Mouse (Mus musculus): ENCODE measurements around the gene Ccn5. TPM values are rescaled to one million over a fixed set of nuclear protein-coding genes. Genes with fewer than 3 reads are reported as not detected.

The Ccn5 gene
- polyA plus RNA-seq, 1 experiment from 2014 or later: 0.29 TPM

- 96% methylated on average over 4 of the region's 4 CpGs for WGBS
- H3K4me2 ChIP-seq (replicated peaks): no peak overlapping the region
- H3K27ac ChIP-seq: no peak overlapping the region
- H3K4me1 ChIP-seq: peaks cover 6% of the 10 kb centered on the region; the same call in 1 of the 2 replicates
- H3K27me3 ChIP-seq: no peaks in the 10 kb centered on the region
- H3K4me3 ChIP-seq: no peak overlapping the region
- no peaks in the 10 kb centered on the region for H3K9me3 ChIP-seq
- no peak overlapping the region for H3K9ac ChIP-seq
- no peaks in the 10 kb centered on the region for H3K36me3 ChIP-seq
- no peak for ATAC-seq (ENCODE audit: low FRiP score, low read depth)
These were observed 11.5 kb upstream of the Ccn5 start for GRCm38 (mm10) chr2:163809166-163809565.

GRCm38 (mm10) chr2:163809704-163810103 lies 11.0 kb upstream of the Ccn5 start:
- Histone ChIP-seq H3K36me3 (no peaks in the 10 kb centered on the region), H3K27me3 (no peaks in the 10 kb centered on the region), H3K4me2 (replicated peaks) (no peak overlapping the region), H3K4me1 (peaks cover 6% of the 10 kb centered on the region; the same call in 1 of the 2 replicates), H3K9me3 (no peaks in the 10 kb centered on the region), H3K27ac (no peak overlapping the region), H3K4me3 (no peak overlapping the region), H3K9ac (no peak overlapping the region)
- ATAC-seq (ENCODE audit: low FRiP score, low read depth): no peak
- 62% methylated on average over 7 of the region's 7 CpGs for WGBS

GRCm38 (mm10) chr2:163813077-163813476 lies 7.6 kb upstream of the Ccn5 start:
- 56% methylated on average over 5 of the region's 5 CpGs for WGBS
- no peak overlapping the region for H3K9ac ChIP-seq
- no peak for ATAC-seq (ENCODE audit: low FRiP score, low read depth)
- H3K9me3 ChIP-seq: no peaks in the 10 kb centered on the region
- H3K27me3 ChIP-seq: no peaks in the 10 kb centered on the region
- peaks cover 6% of the 10 kb centered on the region; the same call in 1 of the 2 replicates for H3K4me1 ChIP-seq
- H3K27ac ChIP-seq: no peak overlapping the region
- H3K4me3 ChIP-seq: no peak overlapping the region
- H3K4me2 ChIP-seq (replicated peaks): no peak overlapping the region
- H3K36me3 ChIP-seq: no peaks in the 10 kb centered on the region

GRCm38 (mm10) chr2:163814739-163815465 lies 5.8 kb upstream of the Ccn5 start:
- H3K9ac ChIP-seq: no peak overlapping the region
- H3K27ac ChIP-seq: no peak overlapping the region
- no peak for ATAC-seq (ENCODE audit: low FRiP score, low read depth)
- H3K27me3 ChIP-seq: no peaks in the 10 kb centered on the region
- no peaks in the 10 kb centered on the region for H3K9me3 ChIP-seq
- H3K4me3 ChIP-seq: no peak overlapping the region
- no peak overlapping the region for H3K4me2 ChIP-seq (replicated peaks)
- WGBS: 80% methylated on average over 9 of the region's 9 CpGs
- no peaks in the 10 kb centered on the region for H3K36me3 ChIP-seq
- peaks cover 6% of the 10 kb centered on the region; the same call in 1 of the 2 replicates for H3K4me1 ChIP-seq

- ATAC-seq (ENCODE audit: low FRiP score, low read depth): 0 out of 2 replicates have a peak, but pooled peaks have one; percentile 55
- Histone ChIP-seq H3K9me3 (no peaks in the 10 kb centered on the region), H3K9ac (no peak overlapping the region), H3K4me1 (peaks cover 10% of the 10 kb centered on the region; the same call in 1 of the 2 replicates), H3K27me3 (no peaks in the 10 kb centered on the region), H3K4me2 (replicated peaks) (peak overlapping the region; percentile 50), H3K27ac (no peak overlapping the region), H3K36me3 (no peaks in the 10 kb centered on the region), H3K4me3 (no peak overlapping the region)
- 8% methylated on average over 4 of the region's 4 CpGs for WGBS
These were observed 2.6 kb downstream of the Ccn5 start for GRCm38 (mm10) chr2:163823248-163823647.

GRCm38 (mm10) chr2:163823771-163824170 lies 3.1 kb downstream of the Ccn5 start:
- 0 out of 2 replicates have a peak overlapping the region, but pooled peaks have one; percentile 4 for H3K9ac ChIP-seq
- H3K36me3 ChIP-seq: no peaks in the 10 kb centered on the region
- H3K4me3 ChIP-seq: peak overlapping the region; percentile 18
- WGBS: 16% methylated on average over 11 of the region's 11 CpGs
- H3K4me2 ChIP-seq (replicated peaks): peak overlapping the region; percentile 50
- no peaks in the 10 kb centered on the region for H3K27me3 ChIP-seq
- no peak overlapping the region for H3K27ac ChIP-seq
- no peaks in the 10 kb centered on the region for H3K9me3 ChIP-seq
- peak; percentile 75 for ATAC-seq (ENCODE audit: low FRiP score, low read depth)
- peaks cover 10% of the 10 kb centered on the region; the same call in 1 of the 2 replicates for H3K4me1 ChIP-seq

- no peak overlapping the region for H3K27ac ChIP-seq
- H3K27me3 ChIP-seq: no peaks in the 10 kb centered on the region
- no peak for ATAC-seq (ENCODE audit: low FRiP score, low read depth)
- H3K4me1 ChIP-seq: peaks cover 10% of the 10 kb centered on the region; the same call in 1 of the 2 replicates
- H3K4me2 ChIP-seq (replicated peaks): no peak overlapping the region
- 100% methylated on average over 1 of the region's 1 CpGs for WGBS
- H3K9me3 ChIP-seq: no peaks in the 10 kb centered on the region
- no peak overlapping the region for H3K4me3 ChIP-seq
- no peaks in the 10 kb centered on the region for H3K36me3 ChIP-seq
- no peak overlapping the region for H3K9ac ChIP-seq
These were observed 5.2 kb downstream of the Ccn5 start for GRCm38 (mm10) chr2:163825861-163826260.

GRCm38 (mm10) chr2:163826494-163826893 lies 5.8 kb downstream of the Ccn5 start:
- peaks cover 10% of the 10 kb centered on the region; the same call in 1 of the 2 replicates for H3K4me1 ChIP-seq
- WGBS: 65% methylated on average over 5 of the region's 5 CpGs
- H3K27ac ChIP-seq: no peak overlapping the region
- H3K4me3 ChIP-seq: no peak overlapping the region
- no peaks in the 10 kb centered on the region for H3K27me3 ChIP-seq
- ATAC-seq (ENCODE audit: low FRiP score, low read depth): no peak
- H3K36me3 ChIP-seq: no peaks in the 10 kb centered on the region
- no peak overlapping the region for H3K9ac ChIP-seq
- H3K9me3 ChIP-seq: no peaks in the 10 kb centered on the region
- H3K4me2 ChIP-seq (replicated peaks): no peak overlapping the region

- Histone ChIP-seq H3K4me1 (no peaks in the 10 kb centered on the region), H3K27me3 (no peaks in the 10 kb centered on the region), H3K27ac (no peak overlapping the region), H3K9me3 (no peaks in the 10 kb centered on the region), H3K9ac (no peak overlapping the region), H3K36me3 (no peaks in the 10 kb centered on the region), H3K4me2 (replicated peaks) (no peak overlapping the region), H3K4me3 (no peak overlapping the region)
- 72% methylated on average over 1 of the region's 1 CpGs for whole genome bisulfite sequencing
- no peak for ATAC-seq (ENCODE audit: low FRiP score, low read depth)
These were observed 10.5 kb downstream of the Ccn5 start for GRCm38 (mm10) chr2:163831163-163831562.

- no peaks in the 10 kb centered on the region for H3K36me3 ChIP-seq
- no peak overlapping the region for H3K9ac ChIP-seq
- no peak overlapping the region for H3K4me2 ChIP-seq (replicated peaks)
- H3K27ac ChIP-seq: no peak overlapping the region
- H3K9me3 ChIP-seq: no peaks in the 10 kb centered on the region
- WGBS: 24% methylated on average over 9 of the region's 9 CpGs
- H3K4me3 ChIP-seq: no peak overlapping the region
- ATAC-seq (ENCODE audit: low FRiP score, low read depth): no peak
- H3K27me3 ChIP-seq: no peaks in the 10 kb centered on the region
- H3K4me1 ChIP-seq: no peaks in the 10 kb centered on the region
These were observed 17.4 kb downstream of the Ccn5 start for GRCm38 (mm10) chr2:163838043-163838442.

GRCm38 (mm10) chr2:163839519-163839918 lies 18.9 kb downstream of the Ccn5 start:
- Histone ChIP-seq H3K36me3 (no peaks in the 10 kb centered on the region), H3K9ac (no peak overlapping the region), H3K4me3 (no peak overlapping the region), H3K27ac (no peak overlapping the region), H3K4me2 (replicated peaks) (no peak overlapping the region), H3K4me1 (no peaks in the 10 kb centered on the region), H3K9me3 (no peaks in the 10 kb centered on the region), H3K27me3 (no peaks in the 10 kb centered on the region)
- 68% methylated on average over 6 of the region's 6 CpGs for WGBS
- ATAC-seq (ENCODE audit: low FRiP score, low read depth): no peak

- Histone ChIP-seq H3K4me1 (no peaks in the 10 kb centered on the region), H3K9ac (no peak overlapping the region), H3K36me3 (no peaks in the 10 kb centered on the region), H3K9me3 (no peaks in the 10 kb centered on the region), H3K27ac (no peak overlapping the region), H3K27me3 (no peaks in the 10 kb centered on the region), H3K4me2 (replicated peaks) (no peak overlapping the region), H3K4me3 (no peak overlapping the region)
- no peak for ATAC-seq (ENCODE audit: low FRiP score, low read depth)
- 73% methylated on average over 4 of the region's 4 CpGs for WGBS
These were observed 21.4 kb downstream of the Ccn5 start for GRCm38 (mm10) chr2:163842043-163842442.

All from limb, embryonic 13.5 days (tissue).